Mouse (Mus musculus): Measurements from ENCODE around the gene 1700016D06Rik. TPM values are rescaled to one million over a fixed set of nuclear protein-coding genes. Genes with fewer than 3 reads are reported as not detected.

The 1700016D06Rik gene
- total and polyA plus RNA-seq, 3 experiments: not detected

GRCm38 (mm10) chr8:11625084-11625483 is 75.8 kb downstream of the 1700016D06Rik start:
- Histone ChIP-seq H3K9ac (ENCODE audit: insufficient read depth, low read depth) (no peak overlapping the region), H3K4me1 (ENCODE audit: control insufficient read depth in 1 of 2, insufficient read depth in 2 of 2) (peaks cover 0 to 6% of the 10 kb centered on the region in 2 experiments; a peak in 2 of 4 replicates), H3K79me2 (replicated peaks; ENCODE audit: control insufficient read depth, extremely low read depth, insufficient read depth, poor library complexity, severe bottlenecking) (peaks cover 12% of the 10 kb centered on the region), H3K27me3 (replicated peaks) (no peaks in the 10 kb centered on the region), H3K36me3 (replicated peaks in 1 of 2; ENCODE audit: control insufficient read depth in 1 of 2, insufficient read depth in 1 of 2, low read length in 1 of 2) (peaks cover 51 to 89% of the 10 kb centered on the region in 2 experiments), H3K4me3 (replicated peaks in 1 of 3; ENCODE audit: low read depth in 2 of 3, low read length in 2 of 3, poor library complexity in 1 of 3) (no peak overlapping the region), H3K27ac (ENCODE audit: insufficient read depth, low read depth) (no peak overlapping the region), H3K9me3 (replicated peaks; ENCODE audit: low read length) (no peaks in the 10 kb centered on the region), H3K4me2 (ENCODE audit: insufficient read depth, low read depth, poor library complexity, severe bottlenecking) (no peak overlapping the region)
- TF ChIP-seq MEF2A (IDR thresholded peaks at IDR 0.05; ENCODE audit: borderline replicate concordance, low read depth, low read length): no peak
- TF ChIP-seq CTCF (conservative IDR thresholded peaks at IDR 0.05 in 1 of 2, IDR thresholded peaks at IDR 0.05 in 1 of 2; ENCODE audit: low read depth in 2 of 2, low read length in 2 of 2): no peak
- no peak for TF ChIP-seq ZNF384 (IDR thresholded peaks at IDR 0.05; ENCODE audit: low read depth, low read length)
- TF ChIP-seq PAX5 (IDR thresholded peaks at IDR 0.05; ENCODE audit: low read length): no peak
- no peak for DNase-seq (ENCODE audit: extremely low read depth)
- in situ Hi-C loops (cut with MboI; ENCODE audit: low pct_ligation_motif_present, low pct_unique_long_range_greater_than_20kb, low sequenced_read_pairs) (no loop called here), dilution Hi-C loops (cut with MboI; ENCODE audit: extremely low pct_ligation_motif_present, extremely low pct_unique_long_range_greater_than_20kb, low sequenced_read_pairs) (no loop called here)

GRCm38 (mm10) chr8:11619091-11619490 is 81.8 kb downstream of the 1700016D06Rik start:
- H3K4me1 ChIP-seq (ENCODE audit: control insufficient read depth in 1 of 2, insufficient read depth in 2 of 2): no peaks in the 10 kb centered on the region
- H3K79me2 ChIP-seq (replicated peaks; ENCODE audit: control insufficient read depth, extremely low read depth, insufficient read depth, poor library complexity, severe bottlenecking): peaks cover 2% of the 10 kb centered on the region; the same call in 1 of the 2 replicates
- in situ Hi-C loops (cut with MboI; ENCODE audit: low pct_ligation_motif_present, low pct_unique_long_range_greater_than_20kb, low sequenced_read_pairs): loop anchor here (5.0 to 25.0 kb wide), 4 partner anchors 67 to 164 kb away; partner anchors contain the start of genes 1700016D06Rik and Cars2
- dilution Hi-C loops (cut with MboI; ENCODE audit: extremely low pct_ligation_motif_present, extremely low pct_unique_long_range_greater_than_20kb, low sequenced_read_pairs): no loop called here
- H3K36me3 ChIP-seq (replicated peaks in 1 of 2; ENCODE audit: control insufficient read depth in 1 of 2, insufficient read depth in 1 of 2, low read length in 1 of 2): peaks cover 60 to 94% of the 10 kb centered on the region in 2 experiments
- H3K9ac ChIP-seq (ENCODE audit: insufficient read depth, low read depth): no peak overlapping the region
- no peak overlapping the region for H3K27ac ChIP-seq (ENCODE audit: insufficient read depth, low read depth)
- no peak for DNase-seq (ENCODE audit: extremely low read depth)
- no peak overlapping the region for H3K4me2 ChIP-seq (ENCODE audit: insufficient read depth, low read depth, poor library complexity, severe bottlenecking)
- TF ChIP-seq UBTF (IDR thresholded peaks at IDR 0.05; ENCODE audit: low read depth, low read length) (no peak), ZMIZ1 (IDR thresholded peaks at IDR 0.05; ENCODE audit: low read depth, low read length) (no peak), CHD1 (IDR thresholded peaks at IDR 0.05; ENCODE audit: low read depth, low read length) (no peak), TCF12 (IDR thresholded peaks at IDR 0.05; ENCODE audit: low read depth, low read length) (no peak), USF1 (IDR thresholded peaks at IDR 0.05; ENCODE audit: low read depth, low read length) (no peak), SMC3 (IDR thresholded peaks at IDR 0.05; ENCODE audit: low read depth, low read length) (no peak), GABPA (IDR thresholded peaks at IDR 0.05; ENCODE audit: insufficient replicate concordance, low read depth, low read length) (no peak), NELFE (IDR thresholded peaks at IDR 0.05; ENCODE audit: low read depth, low read length) (no peak), TBP (conservative IDR thresholded peaks at IDR 0.05; ENCODE audit: low read depth, low read length) (no peak), RCOR1 (conservative IDR thresholded peaks at IDR 0.05; ENCODE audit: low read depth, low read length) (no peak), IRF4 (IDR thresholded peaks at IDR 0.05; ENCODE audit: low read depth, low read length) (no peak), MEF2A (IDR thresholded peaks at IDR 0.05; ENCODE audit: borderline replicate concordance, low read depth, low read length) (no peak), POLR2AphosphoS2 (IDR thresholded peaks at IDR 0.05; ENCODE audit: low read depth, low read length) (no peak)
- H3K27me3 ChIP-seq (replicated peaks): no peaks in the 10 kb centered on the region
- no peaks in the 10 kb centered on the region for H3K9me3 ChIP-seq (replicated peaks; ENCODE audit: low read length)
- H3K4me3 ChIP-seq (replicated peaks in 1 of 3; ENCODE audit: low read depth in 2 of 3, low read length in 2 of 3, poor library complexity in 1 of 3): no peak overlapping the region
